ENCODE assay signal across 10 mouse cellular contexts in the genomic region with DNA sequence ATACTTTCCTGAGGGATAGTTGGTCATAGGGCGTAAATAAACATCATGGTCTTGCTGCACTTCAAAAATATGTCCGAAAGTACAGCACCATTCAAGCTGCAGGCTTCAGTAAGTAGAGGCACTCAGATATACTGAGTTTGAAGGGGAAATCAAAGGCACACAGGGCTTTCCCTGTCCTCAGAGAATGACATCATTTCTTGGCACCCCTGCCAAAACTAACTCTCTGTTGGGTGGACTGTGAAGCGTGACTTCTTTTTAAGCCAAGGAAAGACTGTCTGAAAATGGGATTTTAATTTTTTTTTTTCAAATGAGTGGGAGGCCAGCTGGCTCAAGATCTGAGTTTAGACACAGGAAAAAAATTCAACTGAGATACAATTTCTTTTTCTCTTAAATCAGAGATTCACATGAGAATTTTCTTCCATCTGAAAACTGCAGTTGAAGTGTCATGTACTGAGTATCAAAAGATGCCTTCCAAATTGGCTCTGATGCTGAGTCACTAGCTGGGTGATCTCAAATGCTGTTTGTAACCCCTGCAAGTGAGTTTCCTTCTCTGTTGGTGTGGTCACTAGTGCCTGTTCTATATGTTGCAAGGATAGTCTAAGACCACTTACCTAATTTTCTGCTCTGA.
DNase-seq lines count a peak whose midpoint lies in the region; ATAC-seq and TF ChIP-seq lines count a peak whose summit lies in the region.
"Had no signal": no experiment of that assay in that cellular context is flagged by ENCODE, and none has a peak within 500 bp of the region (broad histone marks: within the 10 kb centered on the region; RNA-seq: fewer than 3 reads in every experiment).

No protein-coding gene starts in this region.

- H3K4me1 ChIP-seq in midbrain, embryonic 15.5 days, result no peaks in the 10 kb centered on the region
- H3K4me1 ChIP-seq in intestine, embryonic 15.5 days (replicated peaks), result no peaks in the 10 kb centered on the region
- H3K4me1 ChIP-seq: limb, embryonic 15.5 days had no signal

- no peak overlapping the region for H3K9ac ChIP-seq in midbrain, embryonic 15.5 days
- no peak overlapping the region for H3K9ac ChIP-seq in intestine, embryonic 15.5 days
- H3K9ac ChIP-seq: limb, embryonic 15.5 days had no signal

- H3K4me3 ChIP-seq in gastrocnemius, adult 2 months, result no peak overlapping the region
- H3K4me3 ChIP-seq in midbrain, embryonic 15.5 days, result no peak overlapping the region
- no peak overlapping the region for H3K4me3 ChIP-seq in intestine, embryonic 15.5 days (replicated peaks)
- H3K4me3 ChIP-seq: limb, embryonic 15.5 days had no signal

- no peak overlapping the region for H3K27ac ChIP-seq in gastrocnemius, adult 2 months
- H3K27ac ChIP-seq in midbrain, embryonic 15.5 days, result no peak overlapping the region
- no peak overlapping the region for H3K27ac ChIP-seq in intestine, embryonic 15.5 days
- H3K27ac ChIP-seq: limb, embryonic 15.5 days had no signal

- no peak for TF ChIP-seq CTCF in gastrocnemius, adult 2 months (IDR thresholded peaks at IDR 0.05)

- no peaks in the 10 kb centered on the region for H3K9me3 ChIP-seq in midbrain, embryonic 15.5 days
- H3K9me3 ChIP-seq in intestine, embryonic 15.5 days, result no peaks in the 10 kb centered on the region
- H3K9me3 ChIP-seq: limb, embryonic 15.5 days had no signal

- ATAC-seq in midbrain, embryonic 15.5 days (replicated peaks), result peak; percentile 62; the same call in 1 of the 2 replicates
- no peak for ATAC-seq in intestine, embryonic 15.5 days

- peak; percentile 22 for DNase-seq in gastrocnemius, postnatal 10 days
- no peak for DNase-seq in gastrocnemius, adult 2 months
- DNase-seq in Muller cell, postnatal 12 days (ENCODE audit: inconsistent ontology term), result peak; percentile 67
- peak; percentile 72 to 79 for DNase-seq in cerebellum, postnatal 14 days
- peak; percentile 78 for DNase-seq in heart, postnatal 4 days
- no peak for DNase-seq in liver

- H3K36me3 ChIP-seq in midbrain, embryonic 15.5 days (replicated peaks), result no peaks in the 10 kb centered on the region
- no peaks in the 10 kb centered on the region for H3K36me3 ChIP-seq in intestine, embryonic 15.5 days
- H3K36me3 ChIP-seq: limb, embryonic 15.5 days had no signal

- no peak overlapping the region for H3K4me2 ChIP-seq in midbrain, embryonic 15.5 days
- H3K4me2 ChIP-seq in intestine, embryonic 15.5 days (replicated peaks), result no peak overlapping the region
- H3K4me2 ChIP-seq: limb, embryonic 15.5 days had no signal

- WGBS in midbrain, embryonic 15.5 days, result 60% methylated on average over 3 of the region's 3 CpGs
- WGBS in intestine, embryonic 15.5 days, result 75% methylated on average over 3 of the region's 3 CpGs

- intact Hi-C loops in gastrocnemius, adult 2 months (cut with DNase I), result no loop called here

- no peaks in the 10 kb centered on the region for H3K27me3 ChIP-seq in midbrain, embryonic 15.5 days (replicated peaks)
- H3K27me3 ChIP-seq in intestine, embryonic 15.5 days (replicated peaks), result no peaks in the 10 kb centered on the region
- H3K27me3 ChIP-seq: CH12.LX; limb, embryonic 15.5 days had no signal

Comparison
In these comparisons a context has a peak if more than half of its experiments do, and no peak if none do; other contexts are left out.
1. DNase-seq: peak in gastrocnemius, postnatal 10 days (single experiment), Muller cell, postnatal 12 days (single experiment), cerebellum, postnatal 14 days (2 of 2) and heart, postnatal 4 days (single experiment); none in gastrocnemius, adult 2 months (single experiment) and liver (single experiment).